Mouse (Mus musculus) forelimb bud, embryonic 11.5 days (tissue): ENCODE data around the gene Gm13275.
"Not testable (repeated sequence)": the region's sequence is repeated elsewhere in the genome, so short reads cannot be mapped to it uniquely, and the experiment has no call there.

Experiments
- DNase-seq: peaks from one replicate; pipeline ENCODE4 v3.0.0-alpha.2; 2012; ENCODE audit warnings: low read depth, low spot score

Gm13275 gene

GRCm38 (mm10) chr4:88797097-88797496 is 2.8 kb downstream of the Gm13275 start, which contains the start of gene Gm13279:
TSS of gene Gm13279 (plus strand) at chr4:88797397.
- DNase-seq: not testable (repeated sequence)

GRCm38 (mm10) chr4:88799365-88799764 is 5.1 kb downstream of the Gm13275 start, which contains the start of gene Gm13285:
TSS of gene Gm13285 (plus strand) at chr4:88799665.
- not testable (repeated sequence) for DNase-seq

GRCm38 (mm10) chr4:88802954-88803353 is 8.7 kb downstream of the Gm13275 start, which contains the start of gene Gm13287:
TSS of gene Gm13287 (plus strand) at chr4:88803254.
- not testable (repeated sequence) for DNase-seq

- not testable (repeated sequence) for DNase-seq
Observed at GRCm38 (mm10) chr4:88805231-88805630, 10.9 kb downstream of the Gm13275 start, which contains the start of gene Gm13288. TSS of gene Gm13288 (plus strand) at chr4:88805531.

- not testable (repeated sequence) for DNase-seq
Observed at GRCm38 (mm10) chr4:88805761-88806160, 11.5 kb downstream of the Gm13275 start.

GRCm38 (mm10) chr4:88815928-88816327 is 21.6 kb downstream of the Gm13275 start, which contains the start of gene Ifna7:
TSS of gene Ifna7 (plus strand) at chr4:88816228.
- DNase-seq: no peak

GRCm38 (mm10) chr4:88819659-88820058 is 25.4 kb downstream of the Gm13275 start, which contains the start of gene Ifna11:
TSS of gene Ifna11 (plus strand) at chr4:88819959.
- DNase-seq: no peak

GRCm38 (mm10) chr4:88822995-88823394 is 28.7 kb downstream of the Gm13275 start:
- no peak for DNase-seq

- not testable (repeated sequence) for DNase-seq
Observed at GRCm38 (mm10) chr4:88827116-88827515, 32.8 kb downstream of the Gm13275 start, which contains the start of gene Ifna6. TSS of gene Ifna6 (plus strand) at chr4:88827416.

GRCm38 (mm10) chr4:88830523-88830922 is 36.2 kb downstream of the Gm13275 start:
- DNase-seq: no peak

GRCm38 (mm10) chr4:88835225-88835624 is 40.9 kb downstream of the Gm13275 start, which contains the start of gene Ifna5:
TSS of gene Ifna5 (plus strand) at chr4:88835525.
- DNase-seq: not testable (repeated sequence)

GRCm38 (mm10) chr4:88838828-88839227 is 44.5 kb downstream of the Gm13275 start:
- no peak for DNase-seq

- DNase-seq: no peak
Observed at GRCm38 (mm10) chr4:88840058-88840457, 45.8 kb downstream of the Gm13275 start.

GRCm38 (mm10) chr4:88841438-88841911 is 47.2 kb downstream of the Gm13275 start, which contains the start of gene Ifna4:
TSS of gene Ifna4 (plus strand) at chr4:88841861.
- DNase-seq: no peak
